Mouse (Mus musculus): ENCODE data around the gene Wnt2. TPM values are rescaled to one million over a fixed set of nuclear protein-coding genes. Genes with fewer than 3 reads are reported as not detected.

Wnt2 gene
- 0.24 and 0.34 TPM in 2 replicates for polyA plus RNA-seq (2014; fragmentation: Nextera tagmentation; extraction: Ambion mirVana)

- Histone ChIP-seq H3K27ac (replicated peaks; ENCODE audit: low read depth, low read length) (no peak within 1 kb of the TSS), H3K4me1 (ENCODE audit: control insufficient read depth, insufficient read depth, low read length) (peaks cover 17% of the 10 kb centered on the region), H3K9ac (replicated peaks; ENCODE audit: low read length) (peak within 1 kb of the TSS; percentile 47), H3K36me3 (ENCODE audit: control insufficient read depth, insufficient read depth, low read length) (no peaks in the 10 kb centered on the region), H3K4me2 (ENCODE audit: low read length) (peak within 1 kb of the TSS; percentile 92), H3K27me3 (ENCODE audit: control insufficient read depth, insufficient read depth, low read length) (peaks cover 39% of the 10 kb centered on the region), H3K9me3 (ENCODE audit: control insufficient read depth, low read length) (no peaks in the 10 kb centered on the region), H3K4me3 (replicated peaks; ENCODE audit: low read depth, low read length) (peak within 1 kb of the TSS; percentile 49)
- ATAC-seq (ENCODE audit: low FRiP score, low TSS enrichment) = peak; percentile 25; the same call in 1 of the 2 replicates
- WGBS = under 1% methylated on average over 47 of the region's 47 CpGs
- peak; percentile 58 for DNase-seq
These were observed at the start of gene Wnt2 for GRCm38 (mm10) chr6:18029746-18030656. Wnt2 (minus strand) TSS chr6:18030585.

GRCm38 (mm10) chr6:18078615-18079014, 48.2 kb upstream of the Wnt2 start:
- WGBS = 21% methylated on average over 1 of the region's 1 CpGs
- DNase-seq = peak; percentile 75
- no peak overlapping the region for H3K4me2 ChIP-seq (ENCODE audit: low read length)
- H3K27ac ChIP-seq (replicated peaks; ENCODE audit: low read depth, low read length) = no peak overlapping the region
- H3K4me1 ChIP-seq (ENCODE audit: control insufficient read depth, insufficient read depth, low read length) = no peaks in the 10 kb centered on the region
- no peaks in the 10 kb centered on the region for H3K27me3 ChIP-seq (ENCODE audit: control insufficient read depth, insufficient read depth, low read length)
- no peak for ATAC-seq (ENCODE audit: low FRiP score, low TSS enrichment)
- no peak overlapping the region for H3K9ac ChIP-seq (replicated peaks; ENCODE audit: low read length)
- no peak overlapping the region for H3K4me3 ChIP-seq (replicated peaks; ENCODE audit: low read depth, low read length)
- H3K9me3 ChIP-seq (ENCODE audit: control insufficient read depth, low read length) = no peaks in the 10 kb centered on the region
- H3K36me3 ChIP-seq (ENCODE audit: control insufficient read depth, insufficient read depth, low read length) = no peaks in the 10 kb centered on the region

GRCm38 (mm10) chr6:18076986-18077385, 46.6 kb upstream of the Wnt2 start:
- no peaks in the 10 kb centered on the region for H3K9me3 ChIP-seq (ENCODE audit: control insufficient read depth, low read length)
- H3K27ac ChIP-seq (replicated peaks; ENCODE audit: low read depth, low read length) = no peak overlapping the region
- no peak overlapping the region for H3K9ac ChIP-seq (replicated peaks; ENCODE audit: low read length)
- H3K36me3 ChIP-seq (ENCODE audit: control insufficient read depth, insufficient read depth, low read length) = no peaks in the 10 kb centered on the region
- DNase-seq = no peak
- ATAC-seq (ENCODE audit: low FRiP score, low TSS enrichment) = no peak
- no peak overlapping the region for H3K4me3 ChIP-seq (replicated peaks; ENCODE audit: low read depth, low read length)
- no peaks in the 10 kb centered on the region for H3K27me3 ChIP-seq (ENCODE audit: control insufficient read depth, insufficient read depth, low read length)
- H3K4me1 ChIP-seq (ENCODE audit: control insufficient read depth, insufficient read depth, low read length) = no peaks in the 10 kb centered on the region
- 86% methylated on average over 7 of the region's 7 CpGs for WGBS
- no peak overlapping the region for H3K4me2 ChIP-seq (ENCODE audit: low read length)

- Histone ChIP-seq H3K27me3 (ENCODE audit: control insufficient read depth, insufficient read depth, low read length) (no peaks in the 10 kb centered on the region), H3K36me3 (ENCODE audit: control insufficient read depth, insufficient read depth, low read length) (no peaks in the 10 kb centered on the region), H3K9me3 (ENCODE audit: control insufficient read depth, low read length) (no peaks in the 10 kb centered on the region), H3K27ac (replicated peaks; ENCODE audit: low read depth, low read length) (no peak overlapping the region), H3K4me3 (replicated peaks; ENCODE audit: low read depth, low read length) (no peak overlapping the region), H3K4me2 (ENCODE audit: low read length) (no peak overlapping the region), H3K4me1 (ENCODE audit: control insufficient read depth, insufficient read depth, low read length) (no peaks in the 10 kb centered on the region), H3K9ac (replicated peaks; ENCODE audit: low read length) (no peak overlapping the region)
- no peak for ATAC-seq (ENCODE audit: low FRiP score, low TSS enrichment)
- 76% methylated on average over 5 of the region's 5 CpGs for WGBS
- no peak for DNase-seq
These were observed 46.2 kb upstream of the Wnt2 start for GRCm38 (mm10) chr6:18076577-18076976.

- H3K4me2 ChIP-seq (ENCODE audit: low read length) = no peak overlapping the region
- no peaks in the 10 kb centered on the region for H3K9me3 ChIP-seq (ENCODE audit: control insufficient read depth, low read length)
- H3K27me3 ChIP-seq (ENCODE audit: control insufficient read depth, insufficient read depth, low read length) = no peaks in the 10 kb centered on the region
- ATAC-seq (ENCODE audit: low FRiP score, low TSS enrichment) = no peak
- no peaks in the 10 kb centered on the region for H3K4me1 ChIP-seq (ENCODE audit: control insufficient read depth, insufficient read depth, low read length)
- no peak overlapping the region for H3K9ac ChIP-seq (replicated peaks; ENCODE audit: low read length)
- no peak for DNase-seq
- H3K4me3 ChIP-seq (replicated peaks; ENCODE audit: low read depth, low read length) = no peak overlapping the region
- H3K27ac ChIP-seq (replicated peaks; ENCODE audit: low read depth, low read length) = no peak overlapping the region
- no peaks in the 10 kb centered on the region for H3K36me3 ChIP-seq (ENCODE audit: control insufficient read depth, insufficient read depth, low read length)
- WGBS = 88% methylated on average over 4 of the region's 4 CpGs
These were observed 27.5 kb upstream of the Wnt2 start for GRCm38 (mm10) chr6:18057899-18058298.

GRCm38 (mm10) chr6:18051702-18052101, 21.3 kb upstream of the Wnt2 start:
- H3K36me3 ChIP-seq (ENCODE audit: control insufficient read depth, insufficient read depth, low read length) = no peaks in the 10 kb centered on the region
- ATAC-seq (ENCODE audit: low FRiP score, low TSS enrichment) (no peak), DNase-seq (peak; percentile 14)
- H3K4me2 ChIP-seq (ENCODE audit: low read length) = no peak overlapping the region
- no peak overlapping the region for H3K4me3 ChIP-seq (replicated peaks; ENCODE audit: low read depth, low read length)
- 44% methylated on average over 5 of the region's 5 CpGs for WGBS
- H3K9ac ChIP-seq (replicated peaks; ENCODE audit: low read length) = no peak overlapping the region
- no peaks in the 10 kb centered on the region for H3K4me1 ChIP-seq (ENCODE audit: control insufficient read depth, insufficient read depth, low read length)
- H3K27me3 ChIP-seq (ENCODE audit: control insufficient read depth, insufficient read depth, low read length) = no peaks in the 10 kb centered on the region
- no peak overlapping the region for H3K27ac ChIP-seq (replicated peaks; ENCODE audit: low read depth, low read length)
- no peaks in the 10 kb centered on the region for H3K9me3 ChIP-seq (ENCODE audit: control insufficient read depth, low read length)

GRCm38 (mm10) chr6:18044299-18044698, 13.9 kb upstream of the Wnt2 start:
- Histone ChIP-seq H3K4me1 (ENCODE audit: control insufficient read depth, insufficient read depth, low read length) (no peaks in the 10 kb centered on the region), H3K36me3 (ENCODE audit: control insufficient read depth, insufficient read depth, low read length) (no peaks in the 10 kb centered on the region), H3K4me2 (ENCODE audit: low read length) (no peak overlapping the region), H3K27me3 (ENCODE audit: control insufficient read depth, insufficient read depth, low read length) (no peaks in the 10 kb centered on the region), H3K9ac (replicated peaks; ENCODE audit: low read length) (no peak overlapping the region), H3K4me3 (replicated peaks; ENCODE audit: low read depth, low read length) (no peak overlapping the region), H3K9me3 (ENCODE audit: control insufficient read depth, low read length) (no peaks in the 10 kb centered on the region), H3K27ac (replicated peaks; ENCODE audit: low read depth, low read length) (no peak overlapping the region)
- no peak for ATAC-seq (ENCODE audit: low FRiP score, low TSS enrichment)
- WGBS = 86% methylated on average over 4 of the region's 4 CpGs
- no peak for DNase-seq

- H3K4me2 ChIP-seq (ENCODE audit: low read length) = no peak overlapping the region
- no peaks in the 10 kb centered on the region for H3K27me3 ChIP-seq (ENCODE audit: control insufficient read depth, insufficient read depth, low read length)
- H3K9ac ChIP-seq (replicated peaks; ENCODE audit: low read length) = no peak overlapping the region
- no peaks in the 10 kb centered on the region for H3K4me1 ChIP-seq (ENCODE audit: control insufficient read depth, insufficient read depth, low read length)
- no peak overlapping the region for H3K4me3 ChIP-seq (replicated peaks; ENCODE audit: low read depth, low read length)
- H3K36me3 ChIP-seq (ENCODE audit: control insufficient read depth, insufficient read depth, low read length) = no peaks in the 10 kb centered on the region
- DNase-seq (no peak), ATAC-seq (ENCODE audit: low FRiP score, low TSS enrichment) (no peak)
- no peaks in the 10 kb centered on the region for H3K9me3 ChIP-seq (ENCODE audit: control insufficient read depth, low read length)
- no peak overlapping the region for H3K27ac ChIP-seq (replicated peaks; ENCODE audit: low read depth, low read length)
- WGBS = 91% methylated on average over 5 of the region's 5 CpGs
These were observed 12.8 kb upstream of the Wnt2 start for GRCm38 (mm10) chr6:18043172-18043571.

- DNase-seq (no peak), ATAC-seq (ENCODE audit: low FRiP score, low TSS enrichment) (no peak)
- H3K4me2 ChIP-seq (ENCODE audit: low read length) = peak overlapping the region; percentile 92
- H3K27me3 ChIP-seq (ENCODE audit: control insufficient read depth, insufficient read depth, low read length) = peaks cover 39% of the 10 kb centered on the region
- no peaks in the 10 kb centered on the region for H3K9me3 ChIP-seq (ENCODE audit: control insufficient read depth, low read length)
- H3K9ac ChIP-seq (replicated peaks; ENCODE audit: low read length) = no peak overlapping the region
- no peaks in the 10 kb centered on the region for H3K36me3 ChIP-seq (ENCODE audit: control insufficient read depth, insufficient read depth, low read length)
- no peak overlapping the region for H3K27ac ChIP-seq (replicated peaks; ENCODE audit: low read depth, low read length)
- H3K4me3 ChIP-seq (replicated peaks; ENCODE audit: low read depth, low read length) = peak overlapping the region; percentile 49
- peaks cover 17% of the 10 kb centered on the region for H3K4me1 ChIP-seq (ENCODE audit: control insufficient read depth, insufficient read depth, low read length)
- WGBS = 20% methylated on average over 6 of the region's 6 CpGs
These were observed 1.9 kb upstream of the Wnt2 start for GRCm38 (mm10) chr6:18032271-18032670.

Data from midbrain, embryonic 14.5 days (tissue).